Mouse (Mus musculus) thymus, adult 2 months (tissue): ENCODE measurements around the gene Nt5c2. TPM values are rescaled to one million over a fixed set of nuclear protein-coding genes. Genes with fewer than 3 reads are reported as not detected.
"Not testable (repeated sequence)": the region's sequence is repeated elsewhere in the genome, so short reads cannot be mapped to it uniquely, and the experiment has no call there.

Source experiments
- DNase-seq: peaks from one replicate; pipeline ENCODE4 v3.0.0; 2021
- H3K27ac ChIP-seq: fragments of 200-500 bp; 2 replicates; pipeline ENCODE4 v1.5.1; 2012; ENCODE audit warnings: low read length, control low read depth; ENCODE audit not compliant: control insufficient read depth, insufficient read depth
- H3K27me3 ChIP-seq: fragments of 200-500 bp; 2 replicates; pipeline ENCODE4 v1.6.1; 2012; ENCODE audit warnings: mild to moderate bottlenecking, low read length, moderate library complexity, mixed read lengths; ENCODE audit not compliant: control insufficient read depth, insufficient read depth
- H3K36me3 ChIP-seq: fragments of 200-500 bp; 2 replicates; pipeline ENCODE4 v1.6.1; 2012; ENCODE audit warnings: mild to moderate bottlenecking, low read length, moderate library complexity; ENCODE audit not compliant: control insufficient read depth, insufficient read depth
- H3K4me1 ChIP-seq: fragments of 200-500 bp; replicated peaks from 2 replicates; pipeline ENCODE4 v1.6.1; 2012; ENCODE audit warnings: low read length; ENCODE audit not compliant: control insufficient read depth, insufficient read depth
- H3K4me3 ChIP-seq: fragments of 200-500 bp; 2 replicates; pipeline ENCODE4 v1.5.1; 2012; ENCODE audit warnings: mild to moderate bottlenecking, low read length, control low read depth, moderate library complexity; ENCODE audit not compliant: control insufficient read depth, insufficient read depth
- CTCF ChIP-seq: fragments of 200-500 bp; IDR thresholded peaks from 2 replicates; pipeline ENCODE4 v1.5.1; 2012; ENCODE audit warnings: mild to moderate bottlenecking, control low read depth, low read length, moderate library complexity, borderline replicate concordance; ENCODE audit not compliant: control insufficient read depth, poor library complexity, insufficient read depth; ENCODE audit errors: extremely low read depth
- POLR2A ChIP-seq: fragments of 200-500 bp; IDR thresholded peaks from 2 replicates; pipeline ENCODE4 v1.6.1; 2012; ENCODE audit warnings: mild to moderate bottlenecking, low read length, control low read depth, moderate library complexity; ENCODE audit not compliant: control insufficient read depth, poor library complexity, insufficient read depth; ENCODE audit errors: extremely low read depth
- WGBS: fragments of 180-500 bp; shearing (Covaris S2); methylation state at CpG from one replicate; pipeline ENCODE4 v1.1.7; 2018; 5-methylcytosine and 5-hydroxymethylcytosine counted together
- polyA plus RNA-seq: library from polyadenylated mRNA; depleted of rRNA; stranded (reverse); fragments of >200 nt; gene quantifications from 2 replicates; pipeline ENCODE4 v1.2.3, GENCODE M21; 2012

The Nt5c2 gene
- polyA plus RNA-seq, 1 experiment: 32.8 TPM

DNA sequence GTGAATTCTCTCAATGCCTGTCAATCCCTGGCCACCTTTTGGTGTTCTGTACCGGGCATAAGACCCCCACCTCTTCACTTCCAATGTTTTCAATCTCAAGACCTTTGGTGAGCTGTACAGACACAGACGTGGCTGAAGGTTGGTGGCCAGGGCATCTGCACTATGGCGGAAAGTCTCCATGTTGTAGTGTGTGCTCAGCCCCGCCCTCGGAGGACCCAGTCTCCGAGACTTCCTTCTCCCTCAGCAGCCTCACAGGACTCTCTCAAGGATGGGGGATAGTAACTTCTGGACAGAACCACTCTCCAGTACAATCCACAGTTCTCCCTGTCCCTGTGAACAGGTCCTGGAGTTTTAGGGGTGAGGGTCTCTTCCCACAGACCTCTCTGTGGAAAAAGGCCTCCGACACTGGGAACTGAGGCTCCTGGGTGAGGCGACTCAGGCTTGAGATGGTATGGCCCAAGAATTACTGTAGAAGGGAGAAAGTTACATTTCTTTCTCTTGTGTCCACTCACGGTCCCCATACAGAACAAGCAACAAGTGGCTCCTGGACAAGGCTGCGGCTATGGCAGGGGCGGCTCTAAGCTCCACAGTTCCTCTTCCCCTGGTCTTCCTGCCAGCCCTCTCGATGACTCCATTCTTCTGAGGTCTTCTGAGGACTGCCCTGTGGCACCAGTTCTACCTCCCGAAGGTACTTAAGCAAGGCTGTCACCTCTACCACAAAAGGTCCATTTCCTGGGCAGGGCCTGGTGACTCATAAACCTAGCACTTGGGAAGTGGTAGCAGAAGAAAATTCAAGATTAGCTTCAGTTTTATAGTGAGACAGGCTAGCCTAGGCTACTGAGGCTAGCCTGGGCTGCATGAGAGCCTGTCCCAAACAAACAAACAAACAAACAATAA, 30.0 kb downstream of the Nt5c2 start:
- Histone ChIP-seq H3K4me3 (no peak overlapping the region), H3K27me3 (no peaks in the 10 kb centered on the region), H3K36me3 (no peaks in the 10 kb centered on the region), H3K27ac (peak overlapping the region; percentile 39; the same call in 1 of the 2 replicates), H3K4me1 (peaks cover 45% of the 10 kb centered on the region)
- TF ChIP-seq POLR2A (no peak), CTCF (no peak)
- WGBS: 66% methylated on average over 13 of the region's 13 CpGs
- no peak for DNase-seq

DNA sequence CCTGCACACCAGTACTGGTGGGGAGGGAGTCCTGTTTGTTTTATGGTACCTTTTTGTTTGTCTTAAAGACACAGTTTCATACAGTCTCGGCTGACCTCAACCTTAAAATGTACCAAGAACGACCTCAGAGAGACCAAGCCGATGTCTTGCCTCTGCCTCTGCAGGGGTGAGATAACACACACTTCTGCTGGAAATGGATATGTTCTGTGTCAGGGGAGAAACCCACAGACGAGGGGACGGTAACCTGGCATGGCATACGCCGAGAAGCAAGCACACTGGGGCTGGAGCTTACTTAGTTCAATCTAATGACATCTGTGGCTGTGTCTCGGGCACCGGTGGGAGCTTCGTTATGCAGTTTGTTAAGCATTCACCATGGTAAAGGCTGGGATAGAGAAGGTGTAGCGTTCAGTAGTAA, 31.0 kb downstream of the Nt5c2 start:
- peak overlapping the region; percentile 43 for H3K27ac ChIP-seq
- H3K36me3 ChIP-seq: no peaks in the 10 kb centered on the region
- H3K27me3 ChIP-seq: no peaks in the 10 kb centered on the region
- H3K4me1 ChIP-seq: peaks cover 44% of the 10 kb centered on the region
- no peak for DNase-seq
- TF ChIP-seq POLR2A (no peak), CTCF (no peak)
- H3K4me3 ChIP-seq: no peak overlapping the region
- WGBS: 16% methylated on average over 11 of the region's 11 CpGs

DNA sequence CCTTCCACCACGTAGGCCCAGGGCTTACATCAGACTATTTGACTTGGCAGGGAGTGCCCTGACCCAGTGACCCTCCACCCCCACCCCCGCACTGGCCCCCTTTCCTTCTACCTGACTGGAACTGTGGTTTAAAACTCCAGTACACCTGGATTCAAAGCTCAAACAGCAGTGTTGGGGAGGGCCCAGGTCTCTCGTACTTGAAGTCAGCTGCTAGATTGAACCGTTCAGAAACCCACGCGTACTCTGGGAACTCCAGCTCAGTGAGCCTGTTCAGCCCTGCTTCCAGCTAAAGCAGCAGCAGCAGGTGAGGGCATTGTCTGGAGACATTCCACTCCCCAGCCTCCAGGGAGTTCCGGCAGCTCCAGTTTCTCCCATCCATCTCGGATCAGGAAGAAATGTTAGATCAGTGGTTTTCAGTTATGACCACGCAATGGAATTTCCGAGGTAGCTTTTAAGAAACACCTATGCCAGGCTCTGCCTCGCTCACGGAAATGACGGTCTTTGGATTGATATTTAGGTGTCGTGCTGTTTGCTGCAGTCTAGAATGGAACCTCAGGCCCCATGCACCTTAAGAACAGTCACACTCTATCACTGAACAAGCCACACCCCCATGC, 31.5 kb downstream of the Nt5c2 start:
- H3K27ac ChIP-seq: no peak overlapping the region
- no peak for DNase-seq
- no peak overlapping the region for H3K4me3 ChIP-seq
- no peaks in the 10 kb centered on the region for H3K27me3 ChIP-seq
- TF ChIP-seq CTCF (no peak), POLR2A (no peak)
- H3K4me1 ChIP-seq: peaks cover 40% of the 10 kb centered on the region
- 74% methylated on average over 14 of the region's 14 CpGs for WGBS
- H3K36me3 ChIP-seq: no peaks in the 10 kb centered on the region

DNA sequence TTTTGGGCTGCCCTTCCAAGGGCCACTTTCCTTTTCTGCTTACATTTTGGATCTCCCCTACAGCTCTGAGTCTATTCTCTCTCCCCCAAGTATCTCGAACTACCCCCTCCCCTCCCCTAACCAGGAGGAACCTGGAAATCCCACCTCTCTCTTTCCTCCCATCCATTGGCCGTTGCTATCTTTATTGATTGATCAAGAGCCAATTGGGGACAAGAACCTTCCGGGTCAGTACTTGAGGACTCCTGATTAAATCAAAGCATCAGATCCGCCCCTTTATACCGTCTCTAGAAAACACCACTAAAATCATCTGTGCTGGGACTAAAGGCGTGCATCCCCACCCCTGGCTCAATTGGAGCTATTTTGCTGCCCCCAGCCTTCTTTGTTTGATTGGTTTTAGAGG, 33.5 kb downstream of the Nt5c2 start:
- TF ChIP-seq POLR2A (no peak), CTCF (no peak)
- no peaks in the 10 kb centered on the region for H3K36me3 ChIP-seq
- no peak overlapping the region for H3K27ac ChIP-seq
- no peak for DNase-seq
- 87% methylated on average over 6 of the region's 6 CpGs for WGBS
- no peak overlapping the region for H3K4me3 ChIP-seq
- no peaks in the 10 kb centered on the region for H3K27me3 ChIP-seq
- peaks cover 32% of the 10 kb centered on the region for H3K4me1 ChIP-seq

DNA sequence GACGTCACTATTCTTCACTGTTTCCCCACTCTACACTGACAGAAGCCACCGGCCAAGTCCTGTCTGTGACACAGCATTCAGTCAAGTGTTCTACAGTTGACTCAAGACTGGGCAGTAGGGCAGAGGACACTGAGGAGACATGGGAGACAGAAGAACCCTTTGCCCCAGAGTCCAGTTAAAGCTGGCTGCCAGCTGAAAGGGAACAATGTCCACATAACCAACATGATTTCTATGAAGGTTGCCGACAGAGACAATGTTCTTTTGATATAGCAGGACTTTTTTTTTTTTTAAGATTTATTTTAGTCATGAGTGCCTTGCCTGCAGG, 35.2 kb downstream of the Nt5c2 start:
- WGBS: 93% methylated on average over 3 of the region's 3 CpGs
- TF ChIP-seq CTCF (no peak), POLR2A (no peak)
- Histone ChIP-seq H3K27me3 (no peaks in the 10 kb centered on the region), H3K4me1 (peaks cover 30% of the 10 kb centered on the region), H3K4me3 (no peak overlapping the region), H3K36me3 (no peaks in the 10 kb centered on the region), H3K27ac (no peak overlapping the region)
- DNase-seq: no peak

DNA sequence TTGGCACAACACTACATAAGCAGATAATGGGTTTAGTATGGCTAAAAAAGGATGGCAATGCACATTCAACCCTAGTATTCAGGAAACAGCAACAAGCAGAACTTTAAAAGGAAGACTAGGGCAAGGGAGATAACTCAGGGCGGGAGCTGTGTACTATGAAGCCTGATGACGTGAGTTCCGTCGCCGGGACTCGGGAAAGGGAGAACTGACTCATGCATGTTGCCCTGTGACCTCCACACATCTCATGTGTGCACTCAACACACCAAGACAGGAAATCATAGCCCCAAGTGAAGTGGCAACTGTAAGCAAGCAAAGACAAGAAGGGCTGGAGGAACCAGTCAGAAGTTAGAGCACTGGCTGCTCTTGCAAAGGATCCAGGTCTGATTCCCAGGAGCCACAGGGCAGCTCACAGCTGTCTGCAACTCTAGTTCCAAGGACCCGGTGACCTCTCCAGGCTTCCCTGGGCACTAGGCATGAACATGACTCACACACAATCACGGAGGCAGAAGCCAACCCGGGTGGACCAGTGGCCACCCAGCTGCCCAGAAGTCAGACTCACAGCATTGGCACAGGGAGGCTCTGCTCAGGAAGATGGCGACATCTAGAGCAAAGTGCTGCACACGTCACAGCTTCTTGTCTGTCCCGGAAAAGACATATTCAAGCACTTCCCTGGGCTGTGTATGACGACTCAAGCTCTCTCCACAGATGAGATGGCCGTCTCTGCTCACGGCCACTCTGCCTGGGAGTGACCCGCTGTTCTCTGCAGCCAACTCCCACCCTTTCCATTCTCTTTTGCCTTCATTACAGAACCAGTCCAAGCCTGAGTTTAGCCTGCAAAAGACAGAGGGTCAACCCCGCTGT, 35.8 kb downstream of the Nt5c2 start:
- WGBS: 89% methylated on average over 17 of the region's 17 CpGs
- DNase-seq: no peak
- H3K27me3 ChIP-seq: no peaks in the 10 kb centered on the region
- TF ChIP-seq CTCF (no peak), POLR2A (no peak)
- no peak overlapping the region for H3K27ac ChIP-seq
- no peaks in the 10 kb centered on the region for H3K36me3 ChIP-seq
- peaks cover 26% of the 10 kb centered on the region for H3K4me1 ChIP-seq
- H3K4me3 ChIP-seq: no peak overlapping the region

DNA sequence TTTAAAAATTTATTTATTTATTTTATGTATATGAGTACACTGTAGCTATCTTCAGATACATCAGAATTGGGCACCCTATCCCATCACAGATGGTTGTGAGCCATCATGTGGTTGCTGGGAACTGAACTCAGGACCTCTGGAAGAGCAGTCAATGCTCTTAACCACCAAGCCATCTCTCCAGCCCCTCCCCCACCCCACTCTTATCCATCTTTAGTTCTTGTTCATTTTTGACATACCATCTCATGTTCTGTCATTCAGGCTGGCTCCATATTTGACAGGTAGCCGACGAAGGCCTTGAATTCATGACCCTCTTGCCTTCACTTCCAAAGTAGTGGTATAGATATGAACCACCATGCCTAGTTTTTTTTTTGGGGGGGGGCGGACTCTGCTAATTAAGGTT, 36.9 kb downstream of the Nt5c2 start:
- H3K4me3 ChIP-seq, DNase-seq, H3K27ac ChIP-seq, H3K36me3 ChIP-seq, H3K27me3 ChIP-seq: not testable (repeated sequence)
- WGBS: 100% methylated on average over 3 of the region's 3 CpGs
- H3K4me1 ChIP-seq: peaks cover 17% of the 10 kb centered on the region
